Mouse (Mus musculus) R1 (cell line): Measurements from ENCODE around the gene Tmem176a.

Experiments used
- DNase-seq: peaks from one replicate; pipeline ENCODE4 v3.0.0-alpha.2; 2018; ENCODE audit warnings: low read depth, low spot score

Gene Tmem176a

GRCm38 (mm10) chr6:48840371-48840969, at the start of gene Tmem176a:
Tmem176a (plus strand) TSS chr6:48840919.
- no peak for DNase-seq

GRCm38 (mm10) chr6:48801897-48802296, 38.8 kb upstream of the Tmem176a start:
- DNase-seq: no peak

GRCm38 (mm10) chr6:48803406-48804051, 37.2 kb upstream of the Tmem176a start:
- DNase-seq: no peak

DNA sequence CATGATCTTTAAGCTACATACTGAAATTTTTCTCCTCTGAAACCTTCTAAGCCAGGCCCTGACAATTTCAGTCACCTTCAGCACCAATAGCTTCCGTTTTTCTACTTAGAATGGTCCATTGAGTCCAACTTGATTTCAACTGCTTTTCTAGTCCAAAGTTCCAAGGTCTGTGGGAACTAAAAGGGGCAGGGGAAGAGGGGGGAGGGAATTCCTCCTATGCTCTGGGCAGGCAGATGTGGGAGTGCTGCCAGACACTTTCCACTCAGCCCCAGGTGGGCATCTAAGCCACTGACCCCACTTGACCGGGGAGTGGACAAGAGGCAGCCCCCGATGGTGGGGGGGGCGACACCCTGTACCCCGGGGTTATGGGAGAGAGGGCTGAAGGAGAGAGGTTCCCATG, 36.4 kb upstream of the Tmem176a start:
- no peak for DNase-seq

GRCm38 (mm10) chr6:48806746-48807145, 34.0 kb upstream of the Tmem176a start:
- DNase-seq: no peak

GRCm38 (mm10) chr6:48809494-48810219, 31.1 kb upstream of the Tmem176a start:
- DNase-seq: no peak

DNA sequence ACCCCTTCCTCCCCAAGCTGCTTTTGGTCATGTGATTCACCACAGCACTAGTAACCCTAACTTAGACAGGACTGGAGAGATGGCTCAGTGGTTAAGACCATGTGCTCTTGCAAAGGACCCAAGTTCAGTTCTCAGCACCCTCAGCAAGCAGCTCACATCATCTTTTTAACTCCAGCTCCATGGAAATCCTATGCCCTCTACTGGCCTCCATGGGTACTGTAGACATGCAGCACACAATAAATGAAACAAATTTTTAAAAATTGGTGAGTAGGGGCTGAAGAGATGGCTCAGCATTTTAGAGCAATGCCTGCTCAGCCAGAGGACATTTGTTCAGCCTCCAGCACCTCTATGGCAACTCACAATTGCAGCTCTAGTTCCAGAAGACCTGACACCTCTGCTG, 25.7 kb upstream of the Tmem176a start:
- DNase-seq: peak; percentile 40

- DNase-seq: peak; percentile 79
Observed at GRCm38 (mm10) chr6:48817815-48818214, 22.9 kb upstream of the Tmem176a start.

GRCm38 (mm10) chr6:48821991-48822785, 18.5 kb upstream of the Tmem176a start:
- peak; percentile 13 for DNase-seq

DNA sequence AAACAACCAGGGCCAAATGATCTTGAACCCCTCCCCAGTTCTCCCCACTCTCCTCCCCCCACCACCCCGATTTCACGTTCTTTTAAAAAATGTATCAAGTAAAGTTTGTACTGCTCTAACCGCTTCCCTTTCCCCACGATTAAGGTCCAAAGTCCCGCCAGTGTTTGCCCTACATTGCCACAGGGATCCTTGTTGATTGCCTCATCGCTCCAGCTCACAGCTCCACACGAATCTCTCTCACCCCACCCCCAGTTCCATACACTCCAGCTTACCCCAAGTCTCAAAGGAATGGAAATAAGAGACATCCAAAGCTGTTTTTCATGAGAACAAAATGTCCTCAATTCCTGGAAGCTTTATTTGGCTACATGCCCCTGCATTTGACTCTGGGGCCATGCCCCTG, 15.7 kb upstream of the Tmem176a start:
- DNase-seq: no peak

DNA sequence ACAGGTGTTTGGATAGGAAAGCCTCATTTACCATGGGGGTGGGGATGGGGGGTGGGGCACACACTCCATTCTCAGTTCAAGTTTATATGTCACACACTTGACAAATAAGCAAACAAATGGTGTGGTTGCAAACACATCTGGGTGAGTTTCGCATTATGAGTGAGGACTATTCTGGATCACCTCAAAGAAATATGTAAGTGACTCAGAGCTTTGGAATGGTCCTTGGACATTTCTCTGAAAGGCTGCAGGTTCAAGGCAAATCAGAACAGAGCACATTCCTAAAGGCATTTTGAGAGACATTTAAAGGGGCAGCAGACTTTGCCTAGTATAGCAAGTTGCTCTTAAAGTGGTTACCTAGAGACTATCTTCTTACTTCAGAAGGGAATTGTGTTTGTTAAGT, 11.7 kb upstream of the Tmem176a start:
- no peak for DNase-seq

- DNase-seq: no peak
Observed at GRCm38 (mm10) chr6:48829651-48830050, 11.1 kb upstream of the Tmem176a start.

DNA sequence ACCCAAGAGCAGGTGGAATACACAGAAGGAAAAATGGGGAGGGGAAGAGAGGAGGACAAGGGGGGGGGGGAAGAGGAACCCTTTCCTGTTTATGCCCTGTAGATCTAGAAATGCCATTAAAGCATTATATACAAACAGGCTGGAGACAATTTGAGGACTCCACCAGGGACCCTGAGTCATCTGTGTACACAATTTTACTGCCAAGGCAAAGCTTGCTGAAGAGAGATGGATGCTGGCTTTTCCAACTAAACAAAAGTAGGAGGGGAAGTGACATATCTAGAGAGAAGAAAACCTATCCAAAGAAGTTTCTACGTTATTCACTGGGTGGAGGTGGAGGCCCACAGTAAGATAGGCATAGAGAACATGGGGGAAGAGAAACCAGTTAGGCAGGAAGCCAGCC, 10.5 kb upstream of the Tmem176a start:
- no peak for DNase-seq

- DNase-seq: no peak
Observed at GRCm38 (mm10) chr6:48831141-48831540, 9.6 kb upstream of the Tmem176a start.

DNA sequence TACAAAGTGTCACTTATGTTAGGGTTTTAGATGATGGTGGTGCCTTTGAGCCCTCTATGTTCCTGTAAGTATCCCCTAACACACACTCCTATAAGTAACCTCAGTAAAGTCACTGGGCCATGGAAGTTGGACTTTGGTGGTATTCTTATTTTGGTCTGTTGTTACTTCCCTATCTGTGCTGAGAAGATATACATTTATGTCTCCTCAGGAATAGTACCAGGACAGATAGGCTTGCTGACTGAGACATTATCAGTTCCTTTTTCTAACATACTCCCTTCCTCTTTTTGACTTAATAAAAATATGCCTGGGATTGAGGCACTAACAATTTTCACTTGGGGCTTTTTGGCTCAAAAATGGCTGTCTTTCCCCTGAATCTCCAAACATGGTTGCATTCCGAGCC, 8.3 kb upstream of the Tmem176a start:
- no peak for DNase-seq

DNA sequence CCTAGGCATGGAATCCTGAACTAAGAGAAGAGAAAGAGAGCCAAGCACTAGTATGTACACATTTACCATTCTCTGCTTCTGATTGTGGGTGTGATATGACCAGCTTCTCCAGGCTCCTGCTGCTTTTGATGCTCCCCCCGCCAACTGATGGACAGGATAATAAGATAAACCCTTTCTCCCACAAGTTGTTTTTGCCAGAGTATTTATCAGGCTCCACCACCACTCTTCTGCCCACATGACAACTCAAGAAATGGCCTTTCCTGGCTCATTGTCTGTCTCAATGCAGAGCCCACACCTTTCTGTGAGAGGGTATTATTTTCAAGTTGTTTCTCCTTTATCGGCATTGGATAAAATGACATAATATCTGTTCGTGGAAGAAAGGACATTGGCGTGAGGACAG, 7.2 kb upstream of the Tmem176a start:
- no peak for DNase-seq

- no peak for DNase-seq
Observed at GRCm38 (mm10) chr6:48835241-48835640, 5.5 kb upstream of the Tmem176a start.

- no peak for DNase-seq
Observed at GRCm38 (mm10) chr6:48836146-48836545, 4.6 kb upstream of the Tmem176a start.

GRCm38 (mm10) chr6:48837516-48837915, 3.2 kb upstream of the Tmem176a start:
- DNase-seq: no peak

GRCm38 (mm10) chr6:48838321-48839080, 2.2 kb upstream of the Tmem176a start:
- DNase-seq: no peak

GRCm38 (mm10) chr6:48840973-48841625, 380 bp downstream of the Tmem176a start, which contains the start of gene Tmem176b:
Tmem176b (minus strand) TSS chr6:48841496.
- no peak for DNase-seq
